Mouse (Mus musculus): ENCODE results near the gene Sh3glb2. TPM values are rescaled to one million over a fixed set of nuclear protein-coding genes. Genes with fewer than 3 reads are reported as not detected.

Gene Sh3glb2
- polyA plus RNA-seq, 1 experiment from 2014 or later: 84.8 TPM

GRCm38 (mm10) chr2:30375893-30376292 is 16.8 kb upstream of the Sh3glb2 start:
- Histone ChIP-seq H3K9me3 (no peaks in the 10 kb centered on the region), H3K27ac (replicated peaks) (no peak overlapping the region), H3K4me3 (no peak overlapping the region), H3K36me3 (replicated peaks) (peaks cover 100% of the 10 kb centered on the region), H3K27me3 (replicated peaks; ENCODE audit: low read depth, poor library complexity, severe bottlenecking) (no peaks in the 10 kb centered on the region), H3K4me1 (0 out of 2 replicates have a peak, but pooled peaks cover 6% of the 10 kb centered on the region)
- 94% methylated on average over 10 of the region's 10 CpGs for WGBS
- DNase-seq (ENCODE audit: low spot score): no peak

DNA sequence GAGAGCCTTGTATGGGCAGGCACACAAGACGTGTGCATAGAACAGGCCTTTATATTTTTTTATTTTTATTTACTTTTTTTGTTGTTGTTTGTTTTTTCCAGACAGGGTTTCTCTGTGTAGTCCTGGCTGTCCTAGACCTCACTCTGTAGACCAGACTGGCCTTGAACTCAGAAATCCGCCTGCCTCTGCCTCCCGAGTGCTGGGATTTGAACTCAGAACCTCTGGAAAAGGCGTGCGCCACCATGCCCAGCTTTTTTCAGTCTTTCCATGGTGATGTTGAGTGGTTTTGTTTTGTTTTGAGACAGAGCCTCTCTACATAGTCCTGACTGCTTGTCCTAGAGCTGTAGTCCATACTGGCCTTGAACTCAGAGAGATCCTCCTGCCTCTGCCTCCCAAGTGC is 13.6 kb upstream of the Sh3glb2 start:
- Histone ChIP-seq H3K27me3 (replicated peaks; ENCODE audit: low read depth, poor library complexity, severe bottlenecking) (no peaks in the 10 kb centered on the region), H3K4me3 (no peak overlapping the region)

GRCm38 (mm10) chr2:30371544-30371943 is 12.4 kb upstream of the Sh3glb2 start:
- H3K27me3 ChIP-seq (replicated peaks; ENCODE audit: low read depth, poor library complexity, severe bottlenecking): no peaks in the 10 kb centered on the region
- peaks cover 100% of the 10 kb centered on the region for H3K36me3 ChIP-seq (replicated peaks)
- H3K9me3 ChIP-seq: no peaks in the 10 kb centered on the region
- no peak for DNase-seq (ENCODE audit: low spot score)
- no peak overlapping the region for H3K4me3 ChIP-seq
- WGBS: 91% methylated on average over 8 of the region's 8 CpGs
- H3K27ac ChIP-seq (replicated peaks): no peak overlapping the region
- H3K4me1 ChIP-seq: 0 out of 2 replicates have a peak, but pooled peaks cover 2% of the 10 kb centered on the region

More for the DNA sequence above, 13.6 kb upstream of the Sh3glb2 start:
- H3K9me3 ChIP-seq: no peaks in the 10 kb centered on the region
- peaks cover 100% of the 10 kb centered on the region for H3K36me3 ChIP-seq (replicated peaks)
- H3K4me1 ChIP-seq: 0 out of 2 replicates have a peak, but pooled peaks cover 6% of the 10 kb centered on the region
- DNase-seq (ENCODE audit: low spot score): no peak
- no peak overlapping the region for H3K27ac ChIP-seq (replicated peaks)
- WGBS: 96% methylated on average over 5 of the region's 5 CpGs

- Histone ChIP-seq H3K4me1 (peaks cover 14% of the 10 kb centered on the region), H3K36me3 (replicated peaks) (peaks cover 52% of the 10 kb centered on the region), H3K27ac (replicated peaks) (no peak overlapping the region), H3K27me3 (replicated peaks; ENCODE audit: low read depth, poor library complexity, severe bottlenecking) (no peaks in the 10 kb centered on the region), H3K9me3 (no peaks in the 10 kb centered on the region), H3K4me3 (no peak overlapping the region)
- 85% methylated on average over 5 of the region's 5 CpGs for WGBS
- DNase-seq (ENCODE audit: low spot score): no peak
Observed at GRCm38 (mm10) chr2:30366203-30366602, 7.1 kb upstream of the Sh3glb2 start.

- DNase-seq (ENCODE audit: low spot score): no peak
- Histone ChIP-seq H3K27me3 (replicated peaks; ENCODE audit: low read depth, poor library complexity, severe bottlenecking) (no peaks in the 10 kb centered on the region), H3K27ac (replicated peaks) (0 out of 2 replicates have a peak overlapping the region, but pooled peaks have one; percentile 88), H3K9me3 (no peaks in the 10 kb centered on the region), H3K4me3 (peak overlapping the region; percentile 93), H3K36me3 (replicated peaks) (peaks cover 45% of the 10 kb centered on the region), H3K4me1 (peaks cover 14% of the 10 kb centered on the region)
- WGBS: 88% methylated on average over 2 of the region's 2 CpGs
Observed at GRCm38 (mm10) chr2:30365281-30366069, 6.3 kb upstream of the Sh3glb2 start.

DNA sequence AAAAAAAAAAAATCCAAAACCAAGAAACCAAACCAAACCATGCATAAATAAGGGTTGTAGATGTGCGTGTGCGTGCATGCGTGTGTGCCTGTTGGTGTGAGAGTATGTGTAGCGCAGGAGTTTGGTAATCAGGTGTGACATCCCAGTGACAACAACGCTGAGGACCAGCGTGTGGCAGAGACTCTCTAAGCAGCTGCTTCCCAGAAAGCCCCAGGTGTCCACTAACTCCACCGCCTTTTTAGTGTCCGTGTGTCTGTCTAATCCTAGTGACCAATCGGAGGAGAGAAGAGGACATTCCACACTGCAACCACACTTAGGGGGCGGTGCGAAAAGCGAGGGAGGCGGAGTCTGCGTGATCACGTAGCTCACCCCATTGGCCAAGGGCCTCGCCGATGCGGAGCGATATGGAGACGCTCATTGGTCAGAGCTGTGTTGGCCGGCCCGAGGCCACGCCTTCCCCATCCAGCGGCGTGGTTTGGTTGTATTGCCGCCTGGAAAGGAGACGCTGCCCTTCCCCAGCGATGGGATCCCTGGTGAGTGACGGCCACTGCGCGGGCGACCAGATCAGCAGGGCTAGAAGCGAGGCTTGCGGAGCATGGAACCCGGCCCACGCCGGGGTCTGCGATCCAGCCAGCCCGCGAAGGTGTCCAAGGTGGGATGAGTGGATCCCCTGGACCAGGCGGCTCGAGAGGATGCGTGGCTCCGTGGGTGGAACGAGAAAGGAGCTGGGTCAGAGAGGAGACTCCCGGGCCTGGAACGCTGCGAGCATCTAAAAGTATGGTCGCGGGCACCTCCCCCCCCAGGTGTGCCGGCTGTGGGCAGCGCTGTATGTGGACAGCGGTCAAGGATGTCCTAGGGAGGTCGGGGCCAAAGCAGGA is 4.9 kb upstream of the Sh3glb2 start, which contains the start of gene Miga2:
Gene Miga2 (plus strand): TSS at position 461 of the 878 bp plus-strand sequence.
- WGBS: under 1% methylated on average over 54 of the region's 54 CpGs
- peaks cover 23% of the 10 kb centered on the region for H3K4me1 ChIP-seq
- peak within 1 kb of the TSS; percentile 93 for H3K4me3 ChIP-seq
- no peaks in the 10 kb centered on the region for H3K27me3 ChIP-seq (replicated peaks; ENCODE audit: low read depth, poor library complexity, severe bottlenecking)
- no peaks in the 10 kb centered on the region for H3K9me3 ChIP-seq
- peak within 1 kb of the TSS; percentile 88 for H3K27ac ChIP-seq (replicated peaks)
- peaks cover 30% of the 10 kb centered on the region for H3K36me3 ChIP-seq (replicated peaks)
- DNase-seq (ENCODE audit: low spot score): peak; percentile 99

DNA sequence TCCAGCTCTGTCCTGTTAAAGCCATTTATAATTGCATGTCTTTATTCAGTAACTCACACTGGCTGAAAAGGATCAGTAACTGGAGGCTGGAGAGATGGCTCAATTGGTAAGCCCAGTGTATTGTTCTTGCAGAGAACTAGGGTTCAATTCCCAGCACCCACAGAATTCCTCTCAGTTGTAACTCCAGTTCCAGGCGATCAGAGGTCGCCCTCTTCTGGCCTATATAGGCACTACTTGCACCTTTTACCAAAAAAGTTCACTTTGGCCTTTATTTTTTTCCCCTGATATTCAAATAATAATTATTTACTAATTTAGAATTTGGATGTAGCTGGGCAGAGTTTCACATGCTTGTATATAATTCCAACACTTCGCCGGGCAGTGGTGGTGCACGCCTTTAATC is 3.7 kb upstream of the Sh3glb2 start:
- Histone ChIP-seq H3K4me3 (no peak overlapping the region; the same call in 1 of the 2 replicates), H3K27me3 (replicated peaks; ENCODE audit: low read depth, poor library complexity, severe bottlenecking) (no peaks in the 10 kb centered on the region), H3K4me1 (peaks cover 34% of the 10 kb centered on the region), H3K9me3 (no peaks in the 10 kb centered on the region), H3K36me3 (replicated peaks) (peaks cover 19% of the 10 kb centered on the region), H3K27ac (replicated peaks) (no peak overlapping the region)
- DNase-seq (ENCODE audit: low spot score): no peak
- 74% methylated on average over 5 of the region's 5 CpGs for WGBS

- 83% methylated on average over 10 of the region's 10 CpGs for WGBS
- Histone ChIP-seq H3K27ac (replicated peaks) (no peak overlapping the region), H3K4me1 (peaks cover 54% of the 10 kb centered on the region), H3K4me3 (no peak overlapping the region), H3K27me3 (replicated peaks; ENCODE audit: low read depth, poor library complexity, severe bottlenecking) (no peaks in the 10 kb centered on the region), H3K9me3 (no peaks in the 10 kb centered on the region), H3K36me3 (replicated peaks) (0 out of 2 replicates have a peak, but pooled peaks cover 9% of the 10 kb centered on the region)
- no peak for DNase-seq (ENCODE audit: low spot score)
Observed at GRCm38 (mm10) chr2:30360626-30361025, 1.5 kb upstream of the Sh3glb2 start.

- Histone ChIP-seq H3K36me3 (replicated peaks) (peaks cover 35% of the 10 kb centered on the region), H3K9me3 (no peaks in the 10 kb centered on the region), H3K27me3 (replicated peaks; ENCODE audit: low read depth, poor library complexity, severe bottlenecking) (no peaks in the 10 kb centered on the region), H3K4me3 (peak overlapping the region; percentile 66), H3K4me1 (peaks cover 51% of the 10 kb centered on the region), H3K27ac (replicated peaks) (peak overlapping the region; percentile 84)
- peak; percentile 57 for DNase-seq (ENCODE audit: low spot score)
- 49% methylated on average over 8 of the region's 8 CpGs for WGBS
Observed at GRCm38 (mm10) chr2:30357552-30358510, 1.3 kb downstream of the Sh3glb2 start.

GRCm38 (mm10) chr2:30356906-30357305 is 2.2 kb downstream of the Sh3glb2 start:
- Histone ChIP-seq H3K27me3 (replicated peaks; ENCODE audit: low read depth, poor library complexity, severe bottlenecking) (no peaks in the 10 kb centered on the region), H3K4me3 (no peak overlapping the region), H3K36me3 (replicated peaks) (peaks cover 44% of the 10 kb centered on the region), H3K27ac (replicated peaks) (0 out of 2 replicates have a peak overlapping the region, but pooled peaks have one; percentile 21), H3K9me3 (no peaks in the 10 kb centered on the region), H3K4me1 (peaks cover 51% of the 10 kb centered on the region)
- no peak for DNase-seq (ENCODE audit: low spot score)
- 73% methylated on average over 9 of the region's 9 CpGs for WGBS

DNA sequence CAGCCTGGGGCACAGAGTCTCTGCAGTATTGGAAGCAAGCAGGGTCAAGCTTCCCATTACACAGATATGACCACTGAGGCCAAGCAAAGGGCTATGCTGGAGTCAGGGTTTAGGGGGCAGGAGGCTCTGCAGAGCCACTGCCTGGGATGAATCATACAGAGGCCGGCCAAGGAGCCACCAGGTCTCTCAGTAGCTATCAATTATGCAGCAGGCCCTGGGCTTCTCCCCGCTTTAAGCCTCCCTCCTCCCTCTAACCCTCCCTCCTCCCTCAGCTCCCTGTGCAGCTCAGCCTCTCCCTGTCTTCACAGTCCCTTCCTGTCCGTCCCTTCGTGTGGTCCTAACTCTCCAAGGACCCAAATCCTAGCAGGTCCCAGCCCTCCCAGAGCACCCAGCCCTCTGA is 2.9 kb downstream of the Sh3glb2 start:
- H3K4me1 ChIP-seq: peaks cover 51% of the 10 kb centered on the region
- no peak for DNase-seq (ENCODE audit: low spot score)
- no peaks in the 10 kb centered on the region for H3K27me3 ChIP-seq (replicated peaks; ENCODE audit: low read depth, poor library complexity, severe bottlenecking)
- no peaks in the 10 kb centered on the region for H3K9me3 ChIP-seq
- peaks cover 45% of the 10 kb centered on the region for H3K36me3 ChIP-seq (replicated peaks)
- WGBS: 57% methylated on average over 4 of the region's 4 CpGs
- peak overlapping the region; percentile 21; the same call in 1 of the 2 replicates for H3K27ac ChIP-seq (replicated peaks)
- H3K4me3 ChIP-seq: 0 out of 2 replicates have a peak overlapping the region, but pooled peaks have one; percentile 14

Data from embryonic facial prominence, embryonic 10.5 days (tissue).